Mouse (Mus musculus) cerebellum, adult 8-10 months (tissue): ENCODE data around the gene Jph4.

Experiments
- DNase-seq: peaks from one replicate; pipeline ENCODE4 v3.0.0; 2022

Jph4 gene

DNA sequence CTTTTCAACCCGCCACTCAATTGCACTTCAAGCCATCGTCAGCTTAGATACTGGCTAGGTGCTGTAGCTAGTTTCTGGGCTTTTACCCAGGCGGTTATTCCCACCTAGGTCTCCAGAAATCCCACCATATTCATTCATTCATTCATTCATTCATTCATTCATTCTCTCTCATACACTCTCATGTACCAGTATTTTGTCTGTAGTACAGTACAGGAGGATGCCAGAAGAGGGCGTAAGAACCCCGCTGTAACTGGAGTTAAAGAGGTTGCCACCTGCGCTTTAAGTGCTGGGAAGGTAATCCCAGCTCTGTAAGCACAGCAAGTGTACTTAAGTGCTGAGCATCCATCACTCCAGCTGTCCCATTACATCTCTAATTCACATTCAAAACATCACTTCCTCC lies 22.8 kb downstream of the Jph4 start:
- DNase-seq: no peak

DNA sequence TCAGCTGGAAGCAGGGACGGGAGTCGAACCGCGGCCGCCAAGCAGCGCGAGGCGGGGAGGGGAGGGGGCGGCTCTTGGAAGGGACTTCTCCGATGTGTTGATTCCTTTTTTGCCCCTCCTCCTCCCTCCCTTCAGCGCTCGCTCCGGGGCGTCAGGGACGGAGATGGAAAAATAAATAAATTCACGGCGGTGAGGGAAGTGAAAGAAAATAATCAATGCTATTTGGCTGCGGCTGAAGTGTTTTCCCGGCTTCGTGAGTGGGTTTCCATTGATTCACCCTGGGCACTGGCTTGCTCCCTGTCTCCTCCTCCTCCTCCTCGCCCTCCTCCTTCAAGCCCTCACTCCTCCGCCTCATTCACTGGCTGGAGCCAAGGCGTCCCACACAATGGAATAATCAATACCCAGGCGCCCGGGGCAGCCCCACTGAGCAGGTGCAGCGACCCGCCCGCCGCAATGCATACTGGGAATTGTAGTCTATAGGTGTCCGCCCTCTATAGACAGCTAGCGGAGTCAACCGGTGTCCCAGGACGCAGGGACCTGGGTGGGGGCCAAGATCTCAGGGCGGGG lies 24.6 kb downstream of the Jph4 start, which contains the start of gene Zfhx2:
TSS of gene Zfhx2 (minus strand) at position 314 of the 567 bp plus-strand sequence.
- DNase-seq: peak; percentile 95

DNA sequence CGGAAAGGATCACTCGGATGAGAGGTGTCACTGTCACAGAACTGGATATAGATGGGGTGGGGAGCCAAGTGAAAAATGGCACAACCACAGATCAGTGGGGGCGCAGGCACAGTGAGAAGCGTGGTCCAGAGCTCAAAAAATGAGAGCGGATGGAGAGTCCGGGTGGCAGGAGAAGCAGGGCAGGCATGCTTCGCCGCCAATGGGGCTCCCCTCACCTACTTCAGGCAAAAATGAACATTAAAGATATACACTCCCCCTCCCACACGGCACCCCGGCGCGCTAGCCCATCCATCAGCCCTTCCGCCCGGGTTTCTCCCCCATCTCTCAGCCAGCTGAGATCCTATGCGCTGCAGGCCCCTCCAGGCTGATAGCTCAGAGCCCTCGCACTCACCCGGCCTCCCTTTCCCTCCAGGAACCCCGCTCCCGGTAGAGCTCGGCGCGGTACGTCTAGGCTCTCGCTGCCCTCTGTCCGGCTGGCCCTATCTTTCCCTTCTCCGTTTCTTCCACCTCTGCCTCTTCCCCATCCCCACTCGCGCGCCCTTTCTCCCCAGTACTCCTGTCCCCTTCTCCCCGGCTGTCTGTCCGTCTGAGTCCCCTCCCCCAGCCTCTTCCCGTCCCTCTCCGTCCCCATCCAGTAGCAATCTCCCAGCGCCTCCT lies 25.4 kb downstream of the Jph4 start:
- DNase-seq: no peak

DNA sequence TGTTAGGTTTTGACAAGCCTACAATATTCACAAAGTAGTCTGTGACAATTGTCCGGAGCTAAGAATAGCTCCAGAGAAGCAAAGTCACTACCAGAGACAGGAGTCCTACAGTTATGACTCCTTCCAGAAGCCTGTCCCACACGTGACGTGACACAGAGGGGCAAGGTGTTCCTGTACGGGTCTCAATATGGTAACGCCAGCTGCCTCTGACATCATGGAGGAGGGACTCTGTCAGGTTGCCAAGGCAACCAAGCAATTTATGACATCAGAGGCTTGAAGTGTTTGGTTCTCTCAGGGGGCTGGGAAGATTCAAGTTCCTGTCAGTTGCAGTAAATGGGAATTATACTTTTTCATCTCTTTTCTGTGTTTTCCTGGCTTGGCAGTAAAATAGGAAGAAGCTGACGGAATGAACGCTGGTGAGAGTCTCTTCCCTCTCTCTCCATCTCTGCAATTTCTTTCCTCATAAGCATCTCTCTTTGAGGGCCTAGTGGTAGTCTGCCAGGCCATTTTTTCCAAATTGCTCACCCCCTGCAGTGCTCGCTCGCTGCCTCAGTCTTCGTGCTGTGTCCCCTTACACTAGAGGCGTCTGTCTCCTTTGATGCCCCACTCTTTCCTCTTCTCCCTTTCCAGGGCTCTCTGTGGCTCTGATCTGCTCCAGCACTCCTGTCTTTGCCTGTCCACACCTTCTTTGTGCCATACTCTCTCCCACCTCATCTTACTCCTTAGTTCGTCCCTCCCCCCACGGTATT lies 27.4 kb downstream of the Jph4 start:
- DNase-seq: no peak

DNA sequence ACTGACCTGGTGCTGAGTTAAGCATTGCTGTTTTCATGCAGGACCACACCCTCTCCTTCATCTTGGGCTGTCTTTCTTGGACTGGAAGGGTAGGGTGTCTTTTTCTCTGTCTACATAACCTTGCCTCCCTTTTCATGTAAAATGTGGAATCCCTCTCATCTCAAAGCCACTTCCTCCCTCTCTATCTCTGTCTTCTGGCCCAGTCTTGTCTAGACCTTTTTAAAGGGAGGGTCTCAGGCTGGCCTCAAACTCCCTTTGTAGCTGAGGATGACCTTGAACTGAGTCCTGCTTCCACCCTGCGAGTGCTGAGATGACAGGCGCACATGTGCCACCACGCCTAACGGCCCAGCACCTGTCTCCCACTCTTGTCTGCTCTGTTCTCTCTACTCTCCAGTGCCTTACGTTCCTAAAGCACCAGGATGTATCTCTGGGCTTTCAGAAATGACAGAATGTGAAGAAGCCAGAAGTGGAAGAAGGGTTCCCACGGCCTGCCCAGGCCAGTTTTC lies 30.7 kb downstream of the Jph4 start:
- DNase-seq: no peak

DNA sequence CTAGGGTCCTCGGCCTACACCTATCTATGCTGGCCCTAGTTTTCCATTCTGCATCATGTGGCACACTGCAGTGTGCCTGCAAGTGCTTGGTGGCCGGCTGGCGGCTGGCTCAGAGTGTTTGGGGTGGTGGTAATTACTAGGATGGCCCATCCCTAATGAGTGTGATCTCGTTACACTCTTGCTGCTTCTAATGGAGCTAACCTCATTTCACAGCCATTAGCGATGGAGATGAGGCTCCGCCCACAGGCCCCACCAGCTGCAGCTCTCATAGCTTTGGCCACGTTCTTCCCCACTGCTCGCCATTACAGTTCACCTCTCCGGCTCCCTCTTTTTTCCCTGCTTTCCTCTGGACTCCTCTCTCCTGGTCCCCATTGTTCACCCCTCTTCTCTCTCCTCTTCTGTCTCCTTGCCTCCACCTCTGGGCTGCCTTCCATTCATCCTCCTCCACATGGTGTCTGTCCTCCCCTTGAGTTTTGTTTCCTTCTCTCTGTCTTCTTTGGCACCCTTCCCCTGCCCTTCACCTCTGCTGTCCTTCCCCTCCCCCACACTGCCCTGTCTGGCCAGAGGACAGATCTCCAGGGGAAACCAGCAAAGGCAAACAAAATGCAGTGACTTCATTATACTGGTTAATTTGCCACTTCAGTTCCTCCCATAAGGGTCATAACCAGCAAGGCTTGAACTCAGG lies 31.3 kb downstream of the Jph4 start:
- no peak for DNase-seq

DNA sequence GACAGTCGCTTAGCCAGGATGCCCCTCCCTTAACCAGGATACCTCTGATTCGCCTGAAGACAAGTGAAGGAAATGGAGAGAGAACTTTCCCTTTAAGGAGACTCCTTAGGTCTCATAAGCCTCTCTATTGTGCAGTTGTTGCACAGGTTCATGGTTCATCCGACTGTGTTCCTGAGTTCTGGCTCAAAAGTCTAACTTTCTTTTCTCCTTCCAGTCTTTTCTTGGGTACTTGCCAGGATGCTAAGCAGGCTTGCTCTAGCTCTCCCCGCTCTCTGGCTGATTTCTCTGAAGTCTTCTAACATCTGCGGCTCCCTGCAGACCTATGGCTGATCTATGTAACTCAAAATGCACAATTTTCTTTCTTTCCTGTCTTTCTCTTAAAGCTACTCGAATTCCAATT lies 33.3 kb downstream of the Jph4 start:
- no peak for DNase-seq

DNA sequence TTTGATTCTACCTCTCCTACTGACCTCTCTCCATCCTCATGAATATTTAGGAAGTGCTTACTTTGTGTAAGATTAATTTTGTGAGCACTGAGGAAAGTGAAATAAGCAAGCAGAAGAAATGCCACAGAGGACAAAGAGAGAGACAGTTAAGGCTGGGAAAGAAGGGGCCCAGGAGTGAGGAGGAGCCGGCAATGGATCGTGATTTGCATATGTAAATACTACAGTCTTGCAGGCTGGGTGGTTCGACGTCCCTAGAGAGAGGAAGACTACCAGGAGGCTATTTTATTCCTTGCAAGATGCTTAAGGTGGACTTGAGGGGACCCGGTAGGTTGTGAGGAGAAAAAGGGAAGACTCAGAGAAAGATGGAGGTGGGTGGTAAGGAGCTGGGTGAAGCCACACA lies 35.6 kb downstream of the Jph4 start:
- DNase-seq: no peak

DNA sequence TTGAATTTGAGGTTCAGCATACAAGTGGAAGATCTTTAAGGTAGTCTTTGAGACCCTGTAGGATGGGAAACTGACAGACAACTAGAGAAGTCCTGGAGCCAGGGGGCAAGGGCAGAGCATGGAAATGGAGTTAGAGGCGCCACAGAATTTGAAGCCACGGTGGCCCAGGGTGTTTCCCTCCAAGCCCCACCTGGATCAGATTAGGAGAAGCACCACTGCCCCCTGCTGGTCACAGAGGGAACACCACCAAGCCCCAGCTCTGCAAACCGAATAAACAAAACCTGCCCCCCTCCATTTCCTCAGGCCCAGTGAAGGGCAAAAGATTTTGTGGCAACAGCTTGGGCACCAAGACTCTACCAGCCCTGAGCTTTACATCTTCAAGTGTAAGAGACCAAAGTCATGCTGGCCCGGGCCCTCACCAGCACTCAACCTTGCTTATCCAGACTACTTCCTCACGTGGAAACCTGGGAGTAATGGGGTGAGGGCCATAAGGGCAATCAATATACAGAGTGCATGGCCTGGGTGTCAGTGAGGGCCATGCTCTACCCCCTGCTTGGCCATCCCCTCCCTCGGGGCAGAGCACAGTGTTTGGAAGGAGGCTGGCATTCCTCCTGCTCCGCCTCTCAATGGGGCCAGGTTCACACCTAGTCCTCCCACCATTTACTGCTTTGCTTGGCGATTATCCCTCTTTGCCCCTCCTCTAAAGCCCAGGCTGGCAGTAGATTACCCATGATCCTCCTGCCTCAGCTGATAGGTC lies 37.3 kb downstream of the Jph4 start:
- DNase-seq: peak; percentile 86

DNA sequence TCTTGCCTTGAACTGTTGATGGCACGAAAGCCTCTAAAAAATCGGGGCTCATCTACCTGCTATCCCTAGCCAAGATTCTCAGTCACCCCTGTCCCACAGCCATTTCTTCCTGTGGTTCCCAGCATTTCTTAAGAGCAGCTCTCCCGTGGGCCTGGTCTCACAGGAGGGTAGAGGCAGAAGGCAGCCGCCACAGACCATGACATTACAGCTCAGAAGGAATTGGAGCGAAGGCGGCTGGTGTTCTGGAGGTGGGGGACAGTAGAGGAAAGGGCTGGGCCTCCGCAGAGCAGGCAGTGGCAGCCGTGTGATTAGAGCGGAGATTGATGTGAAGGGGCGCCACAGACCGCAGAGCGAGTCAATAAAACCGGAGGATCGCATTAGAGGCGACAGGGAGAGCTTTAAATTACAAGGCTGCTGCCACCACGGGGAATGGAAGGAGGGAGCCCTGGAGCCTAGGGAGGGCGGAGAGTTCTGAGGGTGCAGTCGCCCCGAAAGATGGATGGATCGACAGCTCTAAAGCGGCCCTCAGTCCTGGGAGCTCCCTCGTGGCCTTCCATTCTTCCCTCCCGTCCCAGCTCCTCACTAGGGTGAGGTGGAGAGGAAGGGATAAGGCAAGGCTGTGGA lies 38.3 kb downstream of the Jph4 start:
- DNase-seq: no peak

DNA sequence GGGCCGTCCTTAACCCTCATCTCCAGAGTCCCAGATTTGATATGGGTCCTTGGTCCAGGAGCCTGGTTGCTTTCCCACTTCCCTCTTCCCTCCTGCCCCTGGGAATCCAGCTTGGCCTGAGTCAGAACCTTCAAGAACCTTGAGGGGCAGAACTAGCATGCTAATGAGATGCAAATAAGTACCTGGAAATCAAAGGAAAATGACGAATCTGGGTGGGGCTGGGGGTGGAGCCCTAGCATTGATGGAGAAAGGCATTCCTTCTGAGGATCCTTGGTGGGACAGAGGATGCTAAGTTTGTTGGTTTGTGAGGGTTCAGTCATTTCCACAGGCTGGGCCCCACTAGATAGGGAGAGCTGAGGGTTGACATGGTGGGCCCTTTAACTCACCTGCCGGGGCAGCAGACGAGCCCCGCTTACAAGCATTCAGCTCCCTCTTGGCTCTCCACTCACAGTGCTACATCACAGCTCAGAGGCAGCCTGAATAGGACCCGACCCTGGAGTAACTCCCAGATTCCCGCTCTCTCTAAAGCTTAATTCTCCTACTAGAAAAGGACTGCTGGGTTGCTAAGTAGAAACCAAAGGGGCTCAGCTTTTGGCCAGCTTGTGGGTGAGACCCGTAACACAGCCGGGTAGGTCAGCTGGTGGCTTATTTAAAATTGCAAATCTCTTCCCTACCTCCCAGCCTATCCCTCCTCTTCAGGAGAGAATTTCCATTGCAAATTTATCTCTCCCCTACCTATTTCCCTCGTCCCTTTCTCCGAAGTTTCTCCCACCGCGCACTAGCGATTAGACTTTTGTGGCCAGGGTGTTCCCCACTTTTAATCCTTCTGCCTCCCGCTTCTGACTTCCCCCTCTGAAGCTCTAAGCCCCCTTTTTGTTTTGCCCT lies 39.0 kb downstream of the Jph4 start:
- DNase-seq: no peak

DNA sequence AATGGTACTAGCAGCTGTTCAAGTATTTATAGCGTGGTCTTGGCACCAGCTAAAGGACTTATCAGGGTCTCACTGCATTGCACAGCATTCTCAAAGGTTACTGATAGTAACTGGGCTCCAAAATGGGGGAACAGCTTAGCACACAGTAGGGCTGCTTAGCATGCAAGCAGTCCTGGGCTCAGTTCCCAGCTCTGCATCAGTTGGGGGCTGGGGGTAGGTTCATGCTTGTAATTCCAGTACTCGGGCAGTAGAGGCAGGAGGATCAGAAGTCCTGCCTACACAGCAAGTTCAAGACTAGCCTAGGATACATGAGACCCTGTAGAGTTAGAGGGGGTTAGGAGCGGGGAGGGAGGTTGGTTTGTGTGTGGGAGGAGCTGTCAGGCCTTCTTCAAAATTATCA lies 39.8 kb downstream of the Jph4 start:
- DNase-seq: no peak

DNA sequence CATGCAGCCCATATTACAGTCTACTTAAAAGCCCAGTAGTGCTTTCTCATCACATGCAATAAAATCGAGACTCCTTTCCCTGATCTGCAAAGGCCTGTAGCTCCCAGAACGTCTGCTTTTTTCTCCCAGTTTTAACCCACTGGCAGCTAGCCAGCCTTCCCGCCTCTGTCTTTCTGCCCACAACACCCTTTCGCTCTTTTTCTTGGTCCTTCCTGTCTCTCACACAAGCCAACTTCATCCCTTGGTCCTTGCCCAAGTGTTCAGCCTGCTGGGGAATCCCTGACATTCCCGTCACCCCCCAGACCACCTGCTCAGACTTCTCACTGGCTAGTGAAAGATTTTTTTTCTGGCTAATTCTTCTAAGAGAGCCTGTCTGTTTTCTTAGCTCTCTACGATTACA lies 40.5 kb downstream of the Jph4 start:
- no peak for DNase-seq

DNA sequence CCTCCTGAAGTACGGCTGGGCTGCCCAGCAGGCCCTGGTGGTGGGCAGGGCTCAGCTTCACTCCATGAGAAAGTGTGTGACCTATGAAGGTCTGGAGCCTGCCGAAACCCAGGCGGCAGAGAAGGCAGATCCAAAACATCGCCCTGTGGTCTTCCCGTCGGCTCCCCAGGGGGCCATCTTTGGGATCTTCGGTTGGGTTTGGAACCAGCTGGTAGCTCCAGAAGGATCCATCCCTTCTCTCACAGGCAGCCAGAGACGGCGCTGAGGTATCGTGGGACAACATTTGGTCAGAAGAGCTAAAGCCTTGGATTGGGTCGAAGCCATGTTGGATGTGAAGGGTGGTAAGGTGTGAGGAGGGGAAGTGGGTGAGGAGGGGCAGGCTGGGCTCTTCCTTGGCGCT lies 42.3 kb downstream of the Jph4 start:
- no peak for DNase-seq

DNA sequence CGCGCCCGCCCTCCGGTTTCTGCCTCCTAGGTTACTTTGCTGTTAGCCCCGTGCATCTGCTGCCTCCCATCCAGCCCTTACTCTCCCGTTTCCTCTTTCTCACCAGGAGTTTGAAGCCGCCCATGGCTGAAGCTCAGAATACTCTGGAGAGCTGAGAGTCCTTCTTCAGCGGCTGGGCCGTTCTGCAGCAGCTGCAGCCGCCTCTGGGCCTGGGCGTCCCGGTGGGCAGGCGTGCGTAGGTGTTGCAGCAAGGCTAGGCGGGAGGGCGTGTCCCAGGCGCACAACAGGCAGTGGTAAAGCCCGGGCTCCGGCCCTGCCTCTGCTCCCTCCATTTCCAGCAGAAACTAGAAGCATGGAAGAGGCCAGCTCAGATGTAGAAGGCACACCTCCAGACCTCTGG lies 45.0 kb downstream of the Jph4 start:
- DNase-seq: no peak

DNA sequence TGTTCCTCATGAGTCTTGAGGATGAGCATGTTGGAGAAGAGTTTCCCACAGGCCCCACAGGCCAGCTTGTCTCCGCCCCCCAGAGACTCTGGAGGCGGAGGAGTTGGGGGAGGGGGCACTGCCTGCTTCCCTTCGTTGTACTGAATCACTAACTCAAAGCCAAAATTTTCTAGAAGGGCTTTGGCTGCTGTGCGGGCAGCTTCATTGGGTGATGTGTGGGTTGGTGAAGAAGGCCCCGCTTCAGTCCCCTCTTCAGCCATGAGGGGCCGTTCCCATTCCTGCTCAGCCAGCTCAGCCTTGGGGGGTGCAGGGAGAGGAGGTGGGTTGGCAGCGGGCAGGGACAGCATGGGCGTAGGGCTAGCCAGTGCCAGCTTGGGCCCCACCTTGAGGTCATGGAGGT lies 50.7 kb downstream of the Jph4 start:
- no peak for DNase-seq

DNA sequence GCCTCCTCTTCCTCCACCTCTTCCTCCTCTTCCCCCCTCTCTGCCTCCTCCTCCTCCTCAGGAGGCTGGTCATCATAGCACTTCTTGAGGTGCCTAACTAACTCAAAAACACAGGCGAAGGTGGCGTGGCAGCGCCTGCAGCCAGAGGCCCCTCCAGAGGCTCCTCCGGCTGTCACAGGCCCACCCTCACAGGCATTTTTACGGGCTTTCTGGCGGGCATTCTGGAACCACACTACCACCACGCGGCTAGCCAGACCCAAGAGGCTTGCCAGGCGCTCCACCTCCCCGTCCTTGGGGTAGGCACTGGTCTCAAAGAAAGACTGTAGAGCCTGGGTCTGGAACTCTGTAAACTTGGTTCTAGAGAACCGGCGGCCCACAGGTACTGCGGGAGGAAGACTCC lies 51.3 kb downstream of the Jph4 start:
- no peak for DNase-seq

DNA sequence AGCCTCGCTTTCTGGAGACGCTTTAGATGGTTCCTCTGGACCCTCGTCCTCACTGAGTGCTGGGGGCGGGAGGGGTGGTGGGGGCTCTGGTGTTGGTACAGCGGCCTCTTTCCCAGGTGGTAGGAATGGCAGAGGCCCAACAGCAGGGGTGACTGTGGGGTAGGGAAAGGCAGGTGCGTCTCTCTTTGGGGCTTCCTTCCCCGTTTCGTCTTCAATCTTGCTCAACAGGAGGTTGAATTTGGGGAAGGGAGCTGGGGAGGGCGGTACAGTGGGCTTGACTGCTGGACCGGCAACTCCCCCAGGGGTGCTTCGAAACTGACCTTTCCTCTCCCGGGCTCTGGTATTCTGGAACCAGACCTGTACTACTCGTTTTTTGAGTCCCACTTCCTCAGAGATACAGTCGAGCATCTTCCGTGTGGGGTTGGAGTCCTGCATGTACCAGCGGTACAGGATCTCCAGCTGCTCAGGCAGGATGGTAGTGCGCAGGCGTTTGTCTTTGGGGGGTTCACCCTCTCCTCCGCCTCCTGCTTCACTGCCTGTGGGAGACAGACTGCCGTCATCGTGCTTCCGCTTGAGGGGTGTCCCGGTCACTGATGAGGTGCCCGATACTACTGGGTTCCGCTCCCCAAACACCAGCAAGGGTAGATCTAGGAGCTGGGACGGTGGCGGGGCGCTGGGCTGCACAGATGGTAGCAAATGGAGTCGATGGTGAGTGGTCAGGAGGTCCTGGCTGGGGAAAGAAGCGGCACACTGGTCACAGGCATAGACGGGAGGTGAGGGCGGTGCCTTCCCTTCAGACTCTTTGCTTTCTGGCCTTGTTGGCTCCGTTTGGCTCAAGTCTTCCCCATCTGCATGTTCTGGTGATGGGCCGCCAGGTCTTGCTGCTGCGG lies 52.0 kb downstream of the Jph4 start:
- peak; percentile 67 for DNase-seq

DNA sequence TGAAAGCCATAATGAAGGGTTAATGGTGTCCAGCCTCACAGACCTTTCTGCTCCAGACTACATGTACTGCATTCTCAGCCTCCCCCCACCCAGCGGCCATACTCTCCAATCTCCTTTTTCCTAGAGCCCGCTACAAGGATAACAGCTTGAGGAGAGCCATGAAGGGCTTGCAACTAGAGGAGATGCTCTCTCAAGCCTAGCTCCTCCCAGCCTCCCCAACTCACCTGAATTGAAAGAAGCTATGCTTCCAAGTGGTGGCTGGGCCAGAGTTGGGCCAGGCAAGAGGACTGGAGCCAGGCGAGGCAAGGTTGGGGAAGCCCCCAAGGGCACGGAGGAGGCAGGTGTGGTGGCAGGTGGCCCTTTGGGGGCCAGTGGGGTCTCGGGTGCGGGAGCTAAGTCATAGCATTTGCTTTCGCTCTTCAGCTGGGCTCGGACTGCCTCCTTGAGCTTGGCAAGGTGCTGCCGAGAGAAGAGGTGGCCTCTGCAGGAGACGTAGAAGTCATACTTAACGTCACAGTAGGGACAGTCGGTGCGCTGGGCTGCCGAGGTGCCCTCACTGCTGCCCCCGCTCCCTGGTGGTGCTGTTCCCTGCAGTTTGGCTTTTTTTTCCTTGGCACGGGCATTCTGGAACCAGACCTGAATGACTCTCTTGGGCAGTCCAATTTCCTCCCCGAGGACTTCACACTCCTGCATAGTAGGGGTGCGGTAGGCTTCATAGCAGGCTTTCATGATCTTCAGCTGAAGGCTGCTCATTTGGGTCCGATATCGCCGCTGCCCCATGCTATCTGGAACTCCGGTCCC lies 53.0 kb downstream of the Jph4 start:
- peak; percentile 61 for DNase-seq
